Mouse (Mus musculus) retina, adult 2 months (tissue): ENCODE results near the gene Taf8.

ENCODE experiments used
- DNase-seq: peaks from one replicate; pipeline ENCODE4 v3.0.0-alpha.2; 2012; ENCODE audit warnings: low read depth, low spot score

Gene Taf8

GRCm38 (mm10) chr17:47459341-47459919 is 42.7 kb downstream of the Taf8 start:
- no peak for DNase-seq

GRCm38 (mm10) chr17:47458936-47459335 is 43.2 kb downstream of the Taf8 start:
- DNase-seq: no peak

- no peak for DNase-seq
Measured at GRCm38 (mm10) chr17:47458310-47458709, 43.8 kb downstream of the Taf8 start.

GRCm38 (mm10) chr17:47454675-47455074 is 47.4 kb downstream of the Taf8 start:
- no peak for DNase-seq

GRCm38 (mm10) chr17:47452886-47453285 is 49.2 kb downstream of the Taf8 start:
- DNase-seq: no peak

GRCm38 (mm10) chr17:47450880-47451565 is 51.1 kb downstream of the Taf8 start:
- DNase-seq: no peak

- DNase-seq: no peak
Measured at GRCm38 (mm10) chr17:47450239-47450638, 51.9 kb downstream of the Taf8 start.

GRCm38 (mm10) chr17:47449432-47449831 is 52.7 kb downstream of the Taf8 start:
- no peak for DNase-seq

GRCm38 (mm10) chr17:47448523-47449372 is 53.3 kb downstream of the Taf8 start:
- DNase-seq: no peak

- no peak for DNase-seq
Measured at GRCm38 (mm10) chr17:47446561-47446960, 55.5 kb downstream of the Taf8 start.

- no peak for DNase-seq
Measured at GRCm38 (mm10) chr17:47446025-47446424, 56.1 kb downstream of the Taf8 start.

- DNase-seq: no peak
Measured at GRCm38 (mm10) chr17:47445518-47445917, 56.6 kb downstream of the Taf8 start.

GRCm38 (mm10) chr17:47444113-47444512 is 58.0 kb downstream of the Taf8 start:
- no peak for DNase-seq

GRCm38 (mm10) chr17:47442271-47442670 is 59.8 kb downstream of the Taf8 start:
- DNase-seq: no peak

- DNase-seq: no peak
Measured at GRCm38 (mm10) chr17:47441296-47442051, 60.6 kb downstream of the Taf8 start.

GRCm38 (mm10) chr17:47440359-47440890 is 61.7 kb downstream of the Taf8 start:
- no peak for DNase-seq

- DNase-seq: no peak
Measured at GRCm38 (mm10) chr17:47439396-47440028, 62.6 kb downstream of the Taf8 start.

GRCm38 (mm10) chr17:47438611-47439010 is 63.5 kb downstream of the Taf8 start:
- DNase-seq: no peak

- no peak for DNase-seq
Measured at GRCm38 (mm10) chr17:47436907-47437547, 65.1 kb downstream of the Taf8 start, which contains the start of gene 1700001C19Rik. Gene 1700001C19Rik (minus strand): TSS chr17:47437376.

GRCm38 (mm10) chr17:47436156-47436906 is 65.8 kb downstream of the Taf8 start, which contains the start of gene AI661453:
Gene AI661453 (plus strand): TSS chr17:47436615.
- DNase-seq: no peak
